Mouse (Mus musculus) G1E-ER4 (cell line): ENCODE data around the gene Tnfrsf1b. TPM values are rescaled to one million over a fixed set of nuclear protein-coding genes. Genes with fewer than 3 reads are reported as not detected.

Source experiments
- GATA1 ChIP-seq: IDR thresholded peaks from one replicate; pipeline ENCODE4 v1.8.0; 2012; ENCODE audit warnings: low read length, inconsistent platforms
- polyA plus RNA-seq: library from polyadenylated mRNA; stranded (reverse); fragments of >175 nt; gene quantifications from 2 replicates; pipeline ENCODE4 v1.2.3, GENCODE M21; 2012

Gene Tnfrsf1b
- polyA plus RNA-seq, 1 experiment: not detected

- TF ChIP-seq GATA1: no peak
These were observed 54.0 kb downstream of the Tnfrsf1b start for GRCm38 (mm10) chr4:145192686-145193085.

- TF ChIP-seq GATA1: no peak
These were observed 58.1 kb downstream of the Tnfrsf1b start for GRCm38 (mm10) chr4:145188561-145188960.

- no peak for TF ChIP-seq GATA1
These were observed 59.1 kb downstream of the Tnfrsf1b start for GRCm38 (mm10) chr4:145187619-145188018.

- TF ChIP-seq GATA1: no peak
These were observed 67.6 kb downstream of the Tnfrsf1b start for GRCm38 (mm10) chr4:145178918-145179549.

- no peak for TF ChIP-seq GATA1
These were observed 82.6 kb downstream of the Tnfrsf1b start for GRCm38 (mm10) chr4:145164111-145164510.

Other genes with a start within 250 kb of the Tnfrsf1b start
- 3.1 and 5.0 TPM in 2 replicates for gene Vps13d, start 51.9 kb downstream of the Tnfrsf1b start, polyA plus RNA-seq
- not detected in 2 replicates for gene Tnfrsf8, start 68.3 kb upstream of the Tnfrsf1b start, polyA plus RNA-seq